Mouse (Mus musculus): ENCODE results near the gene Oit1. TPM values are rescaled to one million over a fixed set of nuclear protein-coding genes. Genes with fewer than 3 reads are reported as not detected.

The Oit1 gene
- polyA plus RNA-seq (2015; fragmentation: Nextera tagmentation; extraction: Ambion mirVana) = not detected in 2 replicates

- WGBS = 66% methylated on average over 8 of the region's 8 CpGs
- Histone ChIP-seq H3K4me2 (replicated peaks) (no peak within 1 kb of the TSS), H3K9me3 (no peaks in the 10 kb centered on the region), H3K9ac (replicated peaks) (no peak within 1 kb of the TSS), H3K4me1 (no peaks in the 10 kb centered on the region), H3K27ac (replicated peaks) (no peak within 1 kb of the TSS), H3K36me3 (no peaks in the 10 kb centered on the region), H3K27me3 (no peaks in the 10 kb centered on the region), H3K4me3 (no peak within 1 kb of the TSS)
- no peak for ATAC-seq (replicated peaks)
Measured at GRCm38 (mm10) chr14:8378685-8379313, at the start of gene Oit1. TSS of gene Oit1 (minus strand) at chr14:8378754.

DNA sequence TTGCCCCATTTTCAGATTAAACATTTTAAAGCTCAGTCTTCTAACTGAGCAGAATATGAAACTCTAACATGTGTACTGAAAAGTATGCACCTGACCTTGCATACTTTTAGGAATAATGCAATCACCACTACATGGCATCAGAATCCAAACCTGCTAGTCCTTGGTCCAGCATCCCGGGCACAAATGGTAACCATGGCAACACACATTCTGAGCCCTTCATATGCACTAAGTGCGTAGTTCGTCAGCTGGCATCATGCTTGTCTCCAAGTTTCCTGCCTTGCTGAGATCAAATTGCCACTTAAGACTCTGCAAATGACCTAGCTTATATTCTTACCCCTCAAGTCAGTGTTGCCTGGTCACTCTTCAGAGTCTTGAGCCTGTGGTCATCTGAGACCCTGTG lies 44.3 kb upstream of the Oit1 start:
- Histone ChIP-seq H3K9me3 (no peaks in the 10 kb centered on the region), H3K9ac (replicated peaks) (no peak overlapping the region), H3K4me1 (peaks cover 4% of the 10 kb centered on the region; the same call in 1 of the 2 replicates), H3K4me3 (no peak overlapping the region), H3K4me2 (replicated peaks) (no peak overlapping the region), H3K27me3 (no peaks in the 10 kb centered on the region), H3K36me3 (no peaks in the 10 kb centered on the region), H3K27ac (replicated peaks) (no peak overlapping the region)
- 46% methylated on average over 3 of the region's 3 CpGs for WGBS
- no peak; the same call in 1 of the 2 replicates for ATAC-seq (replicated peaks)

- no peaks in the 10 kb centered on the region for H3K36me3 ChIP-seq
- 23% methylated on average over 10 of the region's 10 CpGs for WGBS
- no peaks in the 10 kb centered on the region for H3K9me3 ChIP-seq
- H3K27ac ChIP-seq (replicated peaks) = no peak overlapping the region
- H3K9ac ChIP-seq (replicated peaks) = no peak overlapping the region
- no peak overlapping the region for H3K4me3 ChIP-seq
- ATAC-seq (replicated peaks) = no peak
- peaks cover 4% of the 10 kb centered on the region; the same call in 1 of the 2 replicates for H3K4me1 ChIP-seq
- no peak overlapping the region for H3K4me2 ChIP-seq (replicated peaks)
- no peaks in the 10 kb centered on the region for H3K27me3 ChIP-seq
Measured at GRCm38 (mm10) chr14:8421199-8421787, 42.7 kb upstream of the Oit1 start.

DNA sequence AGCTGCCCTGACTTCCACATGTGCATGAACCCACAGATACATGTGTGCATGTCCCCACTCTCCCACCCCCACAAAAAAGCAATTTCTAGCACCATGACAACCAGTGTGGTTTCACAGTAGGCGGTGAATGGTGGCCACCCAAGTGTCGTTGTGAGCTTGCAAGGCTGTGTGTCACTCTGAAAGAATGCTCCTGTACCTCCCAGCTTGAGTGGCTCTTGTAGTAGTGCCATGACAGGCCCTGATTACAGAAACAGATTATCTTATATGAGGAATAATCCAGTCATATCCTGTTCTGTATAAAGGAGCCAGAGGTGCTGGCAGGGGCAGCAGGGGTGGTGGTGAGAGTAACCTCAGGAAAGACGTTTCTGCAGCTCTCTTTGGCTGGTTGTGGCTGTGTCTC lies 40.1 kb upstream of the Oit1 start:
- peaks cover 4% of the 10 kb centered on the region; the same call in 1 of the 2 replicates for H3K4me1 ChIP-seq
- no peaks in the 10 kb centered on the region for H3K27me3 ChIP-seq
- H3K9ac ChIP-seq (replicated peaks) = no peak overlapping the region
- H3K27ac ChIP-seq (replicated peaks) = no peak overlapping the region
- H3K36me3 ChIP-seq = no peaks in the 10 kb centered on the region
- no peak overlapping the region for H3K4me2 ChIP-seq (replicated peaks)
- WGBS = 62% methylated on average over 3 of the region's 3 CpGs
- no peak overlapping the region for H3K4me3 ChIP-seq
- no peaks in the 10 kb centered on the region for H3K9me3 ChIP-seq
- ATAC-seq (replicated peaks) = no peak

GRCm38 (mm10) chr14:8405946-8406345 lies 27.4 kb upstream of the Oit1 start:
- no peak overlapping the region for H3K9ac ChIP-seq (replicated peaks)
- H3K4me3 ChIP-seq = no peak overlapping the region
- no peaks in the 10 kb centered on the region for H3K4me1 ChIP-seq
- no peak overlapping the region for H3K27ac ChIP-seq (replicated peaks)
- ATAC-seq (replicated peaks) = no peak
- 76% methylated on average over 6 of the region's 6 CpGs for WGBS
- H3K4me2 ChIP-seq (replicated peaks) = no peak overlapping the region
- H3K27me3 ChIP-seq = no peaks in the 10 kb centered on the region
- no peaks in the 10 kb centered on the region for H3K9me3 ChIP-seq
- no peaks in the 10 kb centered on the region for H3K36me3 ChIP-seq

GRCm38 (mm10) chr14:8403310-8403709 lies 24.8 kb upstream of the Oit1 start:
- no peak for ATAC-seq (replicated peaks)
- Histone ChIP-seq H3K4me3 (no peak overlapping the region), H3K27me3 (no peaks in the 10 kb centered on the region), H3K9me3 (no peaks in the 10 kb centered on the region), H3K27ac (replicated peaks) (no peak overlapping the region), H3K9ac (replicated peaks) (no peak overlapping the region), H3K36me3 (no peaks in the 10 kb centered on the region), H3K4me1 (no peaks in the 10 kb centered on the region), H3K4me2 (replicated peaks) (no peak overlapping the region)
- 90% methylated on average over 3 of the region's 3 CpGs for whole genome bisulfite sequencing

- Histone ChIP-seq H3K4me3 (no peak overlapping the region), H3K9ac (replicated peaks) (no peak overlapping the region), H3K4me1 (no peaks in the 10 kb centered on the region), H3K4me2 (replicated peaks) (no peak overlapping the region), H3K9me3 (peaks cover 3% of the 10 kb centered on the region; the same call in 1 of the 2 replicates), H3K27ac (replicated peaks) (no peak overlapping the region), H3K36me3 (no peaks in the 10 kb centered on the region), H3K27me3 (no peaks in the 10 kb centered on the region)
- ATAC-seq (replicated peaks) = no peak
Measured at GRCm38 (mm10) chr14:8398507-8398906, 20.0 kb upstream of the Oit1 start.

DNA sequence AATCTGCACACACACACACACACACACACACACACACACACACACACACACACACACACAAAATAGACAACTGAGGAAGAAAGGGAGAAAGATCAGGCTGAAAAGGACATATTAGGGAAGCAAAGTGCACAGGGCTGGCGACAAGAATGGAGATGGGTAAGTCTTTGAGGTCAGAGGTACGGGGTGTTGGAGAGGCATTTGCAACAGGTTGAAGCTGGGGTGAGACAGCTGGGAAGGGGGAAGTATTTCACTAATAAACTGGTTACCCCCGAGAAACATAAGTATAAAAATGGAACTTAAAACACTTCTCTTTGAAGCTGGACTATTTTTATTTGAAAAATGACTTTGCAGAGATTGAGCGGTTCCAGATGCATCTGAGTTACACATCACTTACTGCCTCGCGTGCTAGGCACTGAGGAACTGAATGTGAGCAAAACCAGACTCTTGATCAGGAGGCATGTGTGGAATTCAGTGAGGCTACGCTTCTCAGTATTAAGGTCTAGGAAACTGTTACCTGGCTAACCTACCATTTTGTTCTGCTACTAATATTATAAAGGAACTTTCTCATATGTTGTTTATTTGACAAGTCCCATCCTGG lies 17.2 kb upstream of the Oit1 start:
- no peak overlapping the region for H3K9ac ChIP-seq (replicated peaks)
- no peak overlapping the region for H3K4me2 ChIP-seq (replicated peaks)
- no peak for ATAC-seq (replicated peaks)
- no peaks in the 10 kb centered on the region for H3K27me3 ChIP-seq
- WGBS = 90% methylated on average over 7 of the region's 7 CpGs
- H3K9me3 ChIP-seq = peaks cover 3% of the 10 kb centered on the region; the same call in 1 of the 2 replicates
- H3K27ac ChIP-seq (replicated peaks) = no peak overlapping the region
- H3K4me3 ChIP-seq = no peak overlapping the region
- no peaks in the 10 kb centered on the region for H3K36me3 ChIP-seq
- no peaks in the 10 kb centered on the region for H3K4me1 ChIP-seq

GRCm38 (mm10) chr14:8392181-8392825 lies 13.7 kb upstream of the Oit1 start:
- 59% methylated on average over 6 of the region's 6 CpGs for WGBS
- Histone ChIP-seq H3K27ac (replicated peaks) (no peak overlapping the region), H3K9ac (replicated peaks) (no peak overlapping the region), H3K27me3 (no peaks in the 10 kb centered on the region), H3K36me3 (no peaks in the 10 kb centered on the region), H3K4me1 (no peaks in the 10 kb centered on the region), H3K4me2 (replicated peaks) (no peak overlapping the region), H3K4me3 (no peak overlapping the region), H3K9me3 (peaks cover 3% of the 10 kb centered on the region; the same call in 1 of the 2 replicates)
- ATAC-seq (replicated peaks) = no peak

DNA sequence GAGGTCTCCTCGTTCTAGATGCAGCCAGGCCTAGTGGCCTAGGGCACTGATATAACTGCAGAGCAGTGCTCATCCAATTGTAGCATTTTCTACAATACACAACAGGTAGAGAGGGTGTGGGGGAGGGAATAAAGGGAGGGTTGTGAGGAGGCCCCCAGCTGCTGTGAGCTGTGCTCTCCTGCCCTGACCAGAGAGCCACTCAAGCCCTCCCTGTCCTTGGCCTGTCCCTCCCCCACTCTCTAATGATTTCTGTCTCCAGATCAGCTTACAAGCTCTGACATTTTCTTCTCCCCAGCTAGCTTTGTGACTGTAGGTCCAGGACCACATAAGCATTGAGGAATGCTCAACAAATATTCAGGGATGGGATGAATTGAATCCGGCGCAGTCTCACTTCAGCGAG lies 9.2 kb downstream of the Oit1 start:
- no peaks in the 10 kb centered on the region for H3K27me3 ChIP-seq
- no peaks in the 10 kb centered on the region for H3K36me3 ChIP-seq
- H3K4me2 ChIP-seq (replicated peaks) = no peak overlapping the region
- no peak overlapping the region for H3K4me3 ChIP-seq
- H3K9me3 ChIP-seq = no peaks in the 10 kb centered on the region
- no peak overlapping the region for H3K9ac ChIP-seq (replicated peaks)
- ATAC-seq (replicated peaks) = no peak
- WGBS = 88% methylated on average over 4 of the region's 4 CpGs
- no peak overlapping the region for H3K27ac ChIP-seq (replicated peaks)
- peaks cover 10% of the 10 kb centered on the region for H3K4me1 ChIP-seq

DNA sequence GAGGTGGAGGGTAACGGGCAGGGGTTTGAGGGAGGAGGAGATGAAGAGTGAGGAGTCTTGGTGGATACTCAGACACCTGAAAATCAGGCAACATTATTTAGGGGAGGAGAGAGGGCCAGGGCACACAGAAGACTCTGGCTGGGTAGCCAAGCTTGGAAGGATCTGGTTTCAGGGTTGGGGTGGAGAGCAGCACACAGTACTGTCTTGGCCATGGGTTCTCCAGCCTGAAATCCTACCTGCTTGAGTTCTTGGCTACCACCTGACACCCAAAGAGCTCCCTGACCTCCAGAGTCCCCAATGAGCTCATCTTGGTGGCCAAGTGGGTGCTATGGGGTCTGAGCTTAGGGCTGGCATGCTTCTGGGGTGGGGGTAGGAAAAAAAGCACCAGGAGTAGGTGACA lies 9.7 kb downstream of the Oit1 start:
- Histone ChIP-seq H3K4me3 (no peak overlapping the region), H3K9me3 (no peaks in the 10 kb centered on the region), H3K9ac (replicated peaks) (no peak overlapping the region), H3K36me3 (no peaks in the 10 kb centered on the region), H3K4me2 (replicated peaks) (no peak overlapping the region), H3K4me1 (peaks cover 10% of the 10 kb centered on the region), H3K27me3 (no peaks in the 10 kb centered on the region), H3K27ac (replicated peaks) (no peak overlapping the region)
- no peak for ATAC-seq (replicated peaks)
- 94% methylated on average over 1 of the region's 1 CpGs for WGBS
